Mouse (Mus musculus) retina, embryonic 14.5 days (tissue): ENCODE data around the gene Nupl2.

Experiments used
- DNase-seq: peaks from one replicate; pipeline ENCODE4 v3.0.0-alpha.2; 2015; ENCODE audit warnings: low spot score

The Nupl2 gene

GRCm38 (mm10) chr5:24213861-24214546, 49.2 kb downstream of the Nupl2 start:
- DNase-seq: no peak

GRCm38 (mm10) chr5:24214547-24214878, 49.8 kb downstream of the Nupl2 start:
- no peak for DNase-seq

GRCm38 (mm10) chr5:24214900-24215299, 50.1 kb downstream of the Nupl2 start:
- DNase-seq: no peak
